Mouse (Mus musculus): ENCODE measurements around the gene Vangl1.

Gene Vangl1

DNA sequence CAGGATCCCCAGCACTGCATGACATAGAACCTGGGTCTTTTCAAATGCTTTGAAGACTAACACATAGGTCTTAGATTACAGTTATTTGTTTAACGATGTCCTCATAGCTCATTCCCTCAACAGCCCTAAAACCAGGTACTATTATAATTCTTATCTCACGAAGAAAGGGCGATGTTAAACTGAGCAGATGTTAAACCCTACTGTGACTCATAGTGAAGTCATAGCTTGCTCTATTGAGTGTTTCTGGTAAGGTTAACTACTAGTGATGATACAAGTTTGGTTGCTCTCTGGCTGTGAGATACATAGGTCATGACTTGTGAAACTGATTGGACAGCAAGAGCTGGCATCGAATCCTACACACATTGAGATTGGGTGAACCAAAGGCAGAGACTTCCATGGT, 61.5 kb downstream of the Vangl1 start:
- no peak for DNase-seq (ENCODE audit: low spot score in 2 of 2)

DNA sequence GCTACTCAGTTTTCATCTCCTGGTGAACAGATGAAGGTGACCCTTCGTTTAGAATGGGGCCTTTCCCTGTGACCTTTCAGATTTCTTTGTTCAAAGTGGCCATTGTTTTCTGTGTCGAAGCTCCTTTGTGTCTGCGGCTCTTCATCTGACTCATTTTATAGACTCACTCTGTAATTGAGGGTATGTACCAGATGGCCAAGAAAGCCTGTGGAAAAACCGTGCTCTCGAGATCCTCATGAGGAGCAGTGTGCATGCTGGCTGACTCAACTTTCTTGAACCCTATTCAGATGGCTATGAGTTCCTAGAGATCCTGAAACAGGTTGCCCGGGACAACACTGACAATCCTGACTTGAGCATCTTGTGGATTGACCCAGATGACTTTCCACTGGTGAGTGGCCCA, 62.6 kb downstream of the Vangl1 start:
- peak; percentile 18 to 20 for DNase-seq (ENCODE audit: low spot score in 2 of 2)

DNA sequence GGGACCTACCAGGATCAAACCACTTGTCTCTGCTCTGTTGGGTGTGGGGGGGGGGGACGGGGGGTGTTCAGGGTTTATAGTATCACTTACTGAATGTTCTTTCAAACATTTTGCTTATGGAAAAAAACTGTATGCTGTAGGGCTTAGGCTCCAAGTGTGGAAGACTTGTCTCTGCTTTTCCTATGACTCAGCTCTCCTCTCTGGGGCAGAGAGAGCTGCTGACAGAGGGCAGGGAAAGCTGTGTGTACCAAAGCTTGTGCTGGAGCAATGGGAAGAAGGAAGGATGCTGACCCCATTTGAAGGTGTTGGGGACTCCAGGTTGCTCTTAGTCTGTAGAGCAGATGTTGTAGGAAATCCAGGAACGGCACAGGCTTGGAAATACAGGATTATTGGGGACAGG, 63.0 kb downstream of the Vangl1 start:
- DNase-seq (ENCODE audit: low spot score in 2 of 2) = peak; percentile 4 to 5

DNA sequence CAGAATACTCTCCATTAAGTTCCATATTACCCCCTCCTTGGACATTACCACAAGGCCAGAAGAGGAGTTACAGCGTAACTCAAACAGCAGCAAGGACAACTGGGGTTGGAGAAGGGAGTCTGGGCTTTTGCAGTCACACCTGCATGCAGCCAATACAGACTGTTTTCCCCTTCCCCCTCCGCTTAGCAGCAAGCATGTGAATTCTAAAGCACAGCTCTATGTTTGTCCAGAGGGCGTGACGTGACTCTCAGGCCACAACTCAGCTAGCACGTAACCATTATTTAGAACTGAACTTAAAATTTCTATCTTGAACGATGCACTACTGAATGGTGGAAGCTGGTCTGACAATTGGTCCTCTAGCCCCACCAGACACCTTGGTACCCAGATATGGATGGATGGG, 63.9 kb downstream of the Vangl1 start:
- no peak for DNase-seq (ENCODE audit: low spot score in 2 of 2)

DNA sequence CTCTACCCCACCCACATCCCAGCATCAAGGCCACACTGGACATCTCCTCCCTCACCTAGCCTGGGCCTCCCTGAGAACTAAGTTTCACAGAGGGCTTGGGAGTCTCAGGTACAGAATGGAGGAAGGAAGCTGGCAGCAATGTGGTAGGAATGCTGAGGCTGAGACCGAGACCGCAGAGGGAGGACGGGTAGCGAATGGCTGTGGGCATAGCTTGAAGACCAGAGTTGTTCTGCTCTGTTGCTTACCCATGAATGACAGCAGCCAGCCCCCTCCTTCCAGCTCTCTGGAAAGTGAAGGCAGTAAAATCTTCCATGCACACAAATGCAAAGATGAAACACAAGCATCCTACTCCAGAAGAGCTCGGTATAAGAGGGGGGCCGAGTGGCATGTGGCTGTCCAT, 65.6 kb downstream of the Vangl1 start:
- DNase-seq (ENCODE audit: low spot score in 2 of 2) = no peak

DNA sequence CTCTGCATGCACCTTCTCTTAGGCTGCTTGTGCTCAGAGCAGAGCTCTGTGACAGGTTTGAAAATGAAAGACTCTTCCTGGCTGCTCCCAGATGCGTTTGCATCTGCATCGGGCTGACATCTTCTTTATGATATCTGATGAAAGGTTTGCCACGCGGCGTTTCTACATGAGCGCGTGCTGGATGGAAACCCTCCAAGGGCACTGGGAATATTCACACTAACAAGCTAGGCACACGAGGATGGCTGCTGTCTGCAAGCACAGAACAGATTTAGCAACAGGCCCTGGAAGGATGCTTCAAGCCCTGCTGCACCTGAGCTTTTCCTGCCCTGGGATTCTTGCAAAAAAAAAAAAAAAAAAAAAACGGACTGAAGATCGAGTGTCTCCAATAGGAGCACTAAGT, 67.3 kb downstream of the Vangl1 start:
- no peak for DNase-seq (ENCODE audit: low spot score in 2 of 2)

DNA sequence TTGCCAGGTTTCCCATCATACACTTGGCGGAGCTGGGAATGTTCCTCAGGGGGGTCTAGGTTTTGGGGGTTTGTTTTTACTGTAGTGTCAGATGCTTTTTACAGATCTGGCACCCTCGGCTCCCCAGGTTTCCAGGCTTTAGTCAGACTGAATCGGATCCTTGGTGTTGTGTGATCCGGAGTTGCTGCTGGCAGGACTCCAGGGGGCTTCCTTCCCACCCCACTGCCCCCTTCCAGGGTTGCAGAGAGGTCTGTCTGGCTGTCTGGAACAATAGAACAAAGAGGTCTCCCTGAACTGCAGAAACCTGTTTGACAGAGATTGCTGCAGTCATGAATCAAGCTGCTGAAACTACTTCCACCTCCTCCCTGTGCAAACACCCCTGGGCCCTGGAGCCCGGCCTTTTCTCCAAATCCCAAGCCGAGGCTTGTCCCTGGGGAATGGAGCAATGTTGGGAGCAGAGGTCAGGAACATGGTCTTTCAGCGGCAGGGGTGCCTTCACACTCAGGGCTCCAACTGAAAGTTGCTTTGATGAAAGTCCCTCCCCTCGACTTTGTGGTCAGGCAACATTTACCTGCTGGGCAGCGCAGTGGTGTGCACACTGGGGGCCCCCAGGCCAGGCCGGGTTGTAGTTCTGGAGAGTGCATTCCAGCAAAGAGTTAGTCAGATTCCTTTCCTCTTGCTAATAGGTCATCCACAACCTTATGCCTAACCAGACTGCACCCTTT, 68.9 kb downstream of the Vangl1 start:
- DNase-seq (ENCODE audit: low spot score in 2 of 2) = no peak

DNA sequence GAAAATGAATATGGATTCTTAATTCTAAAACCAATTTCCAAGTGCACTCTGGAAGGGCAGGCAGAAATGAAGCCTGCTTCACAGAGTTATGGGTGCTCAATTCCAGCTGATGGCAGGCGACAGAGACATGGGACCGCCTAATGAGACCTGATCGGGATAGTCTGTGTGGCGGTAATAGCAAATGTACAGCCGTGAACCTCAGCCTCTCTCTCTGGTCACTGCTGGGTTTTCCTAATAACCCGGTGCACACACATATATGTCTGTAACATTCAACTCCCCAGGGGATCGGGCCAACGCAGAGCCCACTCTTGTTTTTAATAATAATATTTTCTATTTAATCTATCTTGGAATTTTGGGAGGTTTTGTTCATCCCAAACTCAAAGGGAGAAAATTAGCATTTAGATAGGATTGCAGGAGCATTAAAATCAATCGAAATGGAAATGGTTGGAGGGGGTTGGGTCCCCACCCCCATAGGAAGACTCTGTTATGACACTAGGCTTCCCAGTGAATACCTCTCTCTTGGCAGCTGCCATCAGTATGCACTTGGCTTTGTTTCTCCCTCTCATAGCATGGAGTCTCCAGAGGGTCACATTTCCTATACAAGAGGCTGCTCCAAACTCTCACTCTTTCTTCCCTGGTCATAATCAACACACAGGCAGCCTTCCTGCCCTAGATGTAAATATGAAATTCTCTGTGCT, 72.7 kb downstream of the Vangl1 start:
- DNase-seq (ENCODE audit: low spot score in 2 of 2) = no peak

DNA sequence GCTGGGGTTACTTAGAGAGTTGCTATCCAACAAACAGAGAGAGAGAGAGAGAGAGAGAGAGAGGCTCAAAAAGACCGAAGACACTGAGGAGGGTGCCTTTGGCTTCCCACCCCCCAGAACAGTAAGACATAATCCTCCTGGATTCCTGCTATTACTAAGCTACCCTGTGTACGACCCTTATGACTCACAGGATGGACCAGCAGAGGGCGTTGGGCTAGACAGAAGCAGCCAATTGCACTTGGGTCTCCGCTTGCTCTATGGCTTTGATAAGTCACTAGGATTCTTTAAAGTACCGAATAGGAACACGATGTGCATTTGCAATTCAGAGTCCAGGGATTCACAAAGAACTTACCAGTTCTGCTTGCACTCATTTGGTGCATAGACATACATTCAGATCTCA, 74.0 kb downstream of the Vangl1 start:
- no peak for DNase-seq (ENCODE audit: low spot score in 2 of 2)

DNA sequence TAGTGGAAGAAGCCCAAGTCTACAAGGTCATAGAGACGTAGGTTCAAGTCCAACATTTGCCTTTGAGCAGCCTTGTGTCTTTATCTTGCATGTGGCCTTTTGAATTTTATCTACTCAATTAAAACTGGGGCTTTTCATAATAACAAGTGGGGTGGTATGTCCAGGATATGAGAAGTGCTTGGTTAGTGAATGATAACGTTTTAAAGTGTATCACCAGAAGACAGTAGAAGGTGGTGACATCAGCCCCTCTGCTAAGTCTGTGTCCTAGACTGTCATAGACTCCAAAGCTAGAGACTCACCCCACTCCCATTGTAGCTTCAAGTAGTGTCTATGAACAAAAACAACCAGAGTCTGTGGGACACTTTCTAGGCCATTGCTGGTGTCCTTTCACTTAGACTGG, 76.3 kb downstream of the Vangl1 start:
- DNase-seq (ENCODE audit: low spot score in 2 of 2) = no peak

DNA sequence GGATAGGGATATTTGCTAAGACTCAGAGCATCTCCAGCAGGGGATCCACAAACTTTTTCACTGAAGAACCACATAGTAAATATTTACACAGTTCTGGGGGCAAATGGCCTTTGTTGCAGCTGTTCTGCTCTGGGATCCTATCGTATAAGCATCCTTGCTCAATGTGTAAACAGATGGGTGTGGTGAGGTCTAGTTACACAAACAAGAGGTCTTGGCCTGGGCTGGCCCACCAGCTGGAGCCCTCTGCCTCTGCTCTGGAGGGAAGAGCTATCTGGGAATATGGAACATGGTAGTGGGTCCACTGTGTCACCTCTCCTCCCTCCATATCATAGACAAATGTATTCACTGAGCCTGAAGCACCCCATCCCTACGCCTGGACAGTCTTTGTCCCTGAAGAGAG, 77.4 kb downstream of the Vangl1 start:
- no peak for DNase-seq (ENCODE audit: low spot score in 2 of 2)

DNA sequence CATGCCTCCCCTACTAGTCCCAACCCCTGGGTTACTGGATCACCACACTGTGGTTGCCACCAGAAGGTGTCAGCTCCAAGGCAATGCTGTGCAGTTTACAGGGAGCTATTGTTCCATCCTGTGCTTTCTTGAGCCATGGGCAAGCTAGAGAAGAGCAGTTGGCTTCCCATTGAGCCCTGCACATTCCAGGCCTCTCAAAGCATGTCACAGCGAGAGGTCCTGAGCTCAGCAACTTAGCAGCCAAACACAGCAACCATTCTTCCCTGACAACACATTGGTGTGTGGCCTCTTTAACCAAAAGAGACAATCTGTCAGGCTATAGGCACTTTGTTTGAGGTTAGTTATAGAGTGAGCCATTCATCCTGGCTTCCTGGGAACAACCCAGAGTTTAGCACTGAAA, 78.9 kb downstream of the Vangl1 start:
- no peak for DNase-seq (ENCODE audit: low spot score in 2 of 2)

DNA sequence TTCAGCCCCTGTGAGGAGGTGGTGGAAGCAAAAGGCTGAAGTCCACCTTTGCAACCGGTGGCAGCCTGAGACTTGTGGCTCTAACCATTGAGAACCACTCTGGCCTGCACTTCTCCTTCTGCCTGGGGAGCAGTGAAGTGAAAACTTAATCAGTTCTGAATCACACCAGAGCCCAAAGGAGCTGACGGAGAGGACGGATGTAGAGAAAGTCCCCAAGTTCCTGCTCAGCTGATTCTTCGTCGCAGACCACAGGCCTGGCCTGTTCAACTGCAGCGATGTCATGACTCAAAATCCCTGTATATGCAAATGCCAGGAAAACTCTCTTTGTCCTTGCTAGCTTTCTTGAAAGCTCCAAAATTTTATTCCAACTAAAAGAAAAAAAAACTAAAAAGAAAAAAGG, 80.8 kb downstream of the Vangl1 start:
- DNase-seq (ENCODE audit: low spot score in 2 of 2) = no peak

DNA sequence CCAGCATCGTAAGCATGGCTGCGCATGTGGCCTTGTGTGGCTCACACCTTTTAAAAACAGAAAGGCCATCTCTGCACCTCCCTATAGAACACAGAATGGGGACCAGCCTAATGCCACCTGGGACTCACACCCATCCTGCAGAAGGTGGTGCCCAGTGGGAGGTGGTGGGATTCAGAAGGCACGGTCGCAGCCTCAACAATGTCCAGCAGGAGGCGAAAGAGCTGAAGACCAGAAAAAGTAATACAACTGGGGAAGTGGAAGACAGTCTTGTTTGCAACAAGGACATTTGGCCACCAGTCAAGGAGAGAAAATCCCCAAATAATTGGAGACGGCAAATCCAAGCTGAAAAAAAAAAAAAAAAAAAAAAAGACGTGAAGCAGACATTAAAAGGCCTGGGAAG, 82.4 kb downstream of the Vangl1 start:
- no peak for DNase-seq (ENCODE audit: low spot score in 2 of 2)

DNA sequence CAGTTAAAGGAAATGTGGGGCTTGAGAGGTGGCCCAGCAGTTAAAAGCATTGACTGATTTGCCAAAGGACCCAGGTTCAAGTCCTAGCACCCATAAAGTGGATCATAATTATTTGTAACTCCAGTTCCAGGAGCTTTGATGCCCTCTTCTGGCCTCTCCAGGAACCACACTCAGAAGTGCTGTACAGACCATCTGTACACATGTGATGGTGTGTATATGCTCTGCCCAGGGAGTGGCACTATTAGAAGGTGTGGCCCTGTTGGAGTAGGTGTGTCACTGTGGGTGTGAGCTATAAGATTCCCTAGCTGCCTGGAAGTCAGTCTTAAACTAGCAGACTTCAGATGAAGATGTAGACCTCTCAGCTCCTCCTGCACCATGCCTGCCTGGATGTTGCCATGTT, 83.5 kb downstream of the Vangl1 start:
- DNase-seq (ENCODE audit: low spot score in 2 of 2) = no peak

DNA sequence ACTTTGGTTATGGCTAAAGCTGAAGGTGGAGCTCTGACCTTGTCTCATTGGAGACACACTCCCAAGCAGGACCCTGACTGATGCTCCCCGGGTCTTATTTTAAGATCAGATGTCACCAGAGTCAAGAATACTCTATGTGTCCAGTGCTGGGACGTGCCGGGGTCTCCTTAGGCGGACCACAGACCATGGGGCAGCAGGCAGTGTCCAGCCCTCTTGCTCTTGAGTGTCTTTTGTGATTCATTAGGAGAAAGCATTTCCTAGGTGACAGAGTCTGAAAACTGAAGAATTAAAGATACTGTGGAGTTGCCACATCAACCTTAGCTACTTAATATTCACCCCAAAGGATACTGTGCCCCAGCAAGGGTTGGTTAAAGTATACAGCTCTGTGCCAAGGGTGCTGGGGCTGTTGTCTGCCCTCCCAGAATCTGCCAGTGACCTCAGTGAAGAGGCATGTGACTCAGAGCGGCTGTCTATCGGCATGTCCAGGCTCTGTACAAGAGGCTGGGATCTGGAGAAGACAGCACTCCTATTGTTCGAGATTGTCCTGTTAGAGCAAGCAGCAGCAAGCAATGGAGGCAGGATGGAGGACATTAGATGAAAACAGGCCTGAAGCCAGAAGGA, 92.4 kb downstream of the Vangl1 start:
- DNase-seq (ENCODE audit: low spot score in 2 of 2) = no peak

DNA sequence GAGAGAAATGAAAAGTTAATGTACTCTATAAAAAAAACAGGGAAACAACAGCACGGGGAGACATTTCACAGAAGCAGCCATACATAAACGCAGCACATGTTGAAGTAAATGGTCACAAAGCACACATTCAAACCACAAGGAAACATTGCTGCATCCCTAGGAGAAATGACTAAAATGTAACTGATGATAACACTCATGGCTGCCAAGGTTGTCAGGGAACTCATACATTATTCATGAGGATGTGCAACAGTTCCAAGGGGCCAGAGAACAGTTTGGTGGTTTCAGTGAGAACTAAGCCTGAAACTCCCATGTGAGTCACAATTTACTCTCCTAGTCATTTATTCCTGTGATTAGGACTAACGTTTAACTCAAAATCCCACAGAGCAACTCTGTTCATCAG, 96.3 kb downstream of the Vangl1 start:
- no peak for DNase-seq (ENCODE audit: low spot score in 2 of 2)

DNA sequence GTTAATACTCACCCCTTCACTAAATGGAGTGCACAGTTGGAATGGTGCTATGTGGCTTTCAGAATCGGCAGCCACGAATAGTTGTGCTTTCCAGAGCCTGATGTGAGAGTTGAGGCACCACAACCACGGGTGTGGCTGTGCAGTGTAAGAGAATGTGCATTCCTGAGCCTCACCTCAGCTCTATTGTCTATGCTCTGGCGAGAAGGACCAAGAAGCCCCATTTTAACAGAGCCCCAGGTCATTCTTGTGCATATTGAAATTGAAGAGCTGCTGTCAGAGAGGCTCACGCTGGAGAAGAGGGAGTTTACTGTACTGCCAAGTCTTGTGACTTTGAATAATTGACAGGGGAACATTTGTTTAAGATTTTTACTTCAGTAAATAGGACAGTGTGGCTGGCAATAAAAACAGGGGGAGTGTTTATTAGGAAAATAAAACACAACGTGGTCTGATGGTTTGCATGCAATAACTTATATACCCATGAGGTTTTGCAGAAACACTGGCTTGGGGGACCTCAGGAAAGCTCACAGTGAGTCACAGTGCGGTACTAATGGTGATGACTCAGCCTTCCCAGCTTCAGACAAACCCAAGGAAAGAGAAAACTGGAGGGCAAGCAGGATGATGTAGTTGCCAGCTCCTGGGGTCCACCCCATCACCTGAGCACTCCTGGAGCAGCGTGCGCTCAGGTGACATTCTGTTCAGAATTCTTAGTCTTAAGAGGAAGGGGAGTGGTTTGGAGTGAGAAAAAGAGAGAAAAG, 100.5 kb downstream of the Vangl1 start:
- DNase-seq (ENCODE audit: low spot score in 2 of 2) = no peak
